Mouse (Mus musculus) testis, adult 2 months (tissue): ENCODE results near the gene Rab5b.

Source experiments
- CTCF ChIP-seq: fragments of 200-500 bp; IDR thresholded peaks from 2 replicates; pipeline ENCODE4 v1.5.1; 2012; ENCODE audit warnings: low read depth, mild to moderate bottlenecking, inconsistent platforms, low read length, moderate library complexity; ENCODE audit not compliant: control insufficient read depth, insufficient read depth, insufficient replicate concordance
- POLR2A ChIP-seq: fragments of 200-500 bp; IDR thresholded peaks from 2 replicates; pipeline ENCODE4 v1.6.1; 2012; ENCODE audit warnings: low read depth, mild to moderate bottlenecking, inconsistent platforms, low read length, moderate library complexity; ENCODE audit not compliant: control insufficient read depth

GRCm38 (mm10) chr10:128646139-128647089, 49.6 kb downstream of the Rab5b start:
- no peak for TF ChIP-seq CTCF
- TF ChIP-seq POLR2A, result no peak
